Mouse (Mus musculus) thymus, adult 2 months (tissue): Measurements from ENCODE around the gene Zdbf2. TPM values are rescaled to one million over a fixed set of nuclear protein-coding genes. Genes with fewer than 3 reads are reported as not detected.

Experiments used
- DNase-seq: peaks from one replicate; pipeline ENCODE4 v3.0.0; 2021
- H3K27ac ChIP-seq: fragments of 200-500 bp; 2 replicates; pipeline ENCODE4 v1.5.1; 2012; ENCODE audit warnings: low read length, control low read depth; ENCODE audit not compliant: control insufficient read depth, insufficient read depth
- H3K27me3 ChIP-seq: fragments of 200-500 bp; 2 replicates; pipeline ENCODE4 v1.6.1; 2012; ENCODE audit warnings: mild to moderate bottlenecking, low read length, moderate library complexity, mixed read lengths; ENCODE audit not compliant: control insufficient read depth, insufficient read depth
- H3K36me3 ChIP-seq: fragments of 200-500 bp; 2 replicates; pipeline ENCODE4 v1.6.1; 2012; ENCODE audit warnings: mild to moderate bottlenecking, low read length, moderate library complexity; ENCODE audit not compliant: control insufficient read depth, insufficient read depth
- H3K4me1 ChIP-seq: fragments of 200-500 bp; replicated peaks from 2 replicates; pipeline ENCODE4 v1.6.1; 2012; ENCODE audit warnings: low read length; ENCODE audit not compliant: control insufficient read depth, insufficient read depth
- H3K4me3 ChIP-seq: fragments of 200-500 bp; 2 replicates; pipeline ENCODE4 v1.5.1; 2012; ENCODE audit warnings: mild to moderate bottlenecking, low read length, control low read depth, moderate library complexity; ENCODE audit not compliant: control insufficient read depth, insufficient read depth
- CTCF ChIP-seq: fragments of 200-500 bp; IDR thresholded peaks from 2 replicates; pipeline ENCODE4 v1.5.1; 2012; ENCODE audit warnings: mild to moderate bottlenecking, control low read depth, low read length, moderate library complexity, borderline replicate concordance; ENCODE audit not compliant: control insufficient read depth, poor library complexity, insufficient read depth; ENCODE audit errors: extremely low read depth
- POLR2A ChIP-seq: fragments of 200-500 bp; IDR thresholded peaks from 2 replicates; pipeline ENCODE4 v1.6.1; 2012; ENCODE audit warnings: mild to moderate bottlenecking, low read length, control low read depth, moderate library complexity; ENCODE audit not compliant: control insufficient read depth, poor library complexity, insufficient read depth; ENCODE audit errors: extremely low read depth
- WGBS: fragments of 180-500 bp; shearing (Covaris S2); methylation state at CpG from one replicate; pipeline ENCODE4 v1.1.7; 2018; 5-methylcytosine and 5-hydroxymethylcytosine counted together
- polyA plus RNA-seq: library from polyadenylated mRNA; depleted of rRNA; stranded (reverse); fragments of >200 nt; gene quantifications from 2 replicates; pipeline ENCODE4 v1.2.3, GENCODE M21; 2012

Zdbf2 gene
- polyA plus RNA-seq, 1 experiment: 0.04 TPM

DNA sequence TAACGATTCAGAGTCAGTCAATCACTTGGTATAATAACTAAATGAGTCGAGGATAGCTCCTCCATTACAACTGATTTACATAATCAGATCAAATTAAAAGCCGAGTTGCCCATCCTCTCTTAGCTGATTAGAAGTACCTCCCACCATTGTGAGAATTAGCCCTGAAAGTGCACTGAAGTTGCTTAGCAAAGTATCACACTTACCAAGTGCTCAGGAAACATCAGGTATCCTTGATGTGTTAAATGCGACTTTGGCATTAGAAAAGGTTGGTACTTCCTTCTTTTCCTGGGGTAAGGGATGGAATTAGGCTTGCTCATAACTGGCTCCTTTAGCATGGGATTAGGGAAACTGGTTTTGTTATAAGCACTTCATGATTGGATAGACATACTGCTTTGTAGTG lies 29.2 kb upstream of the Zdbf2 start:
- 65% methylated on average over 4 of the region's 4 CpGs for WGBS
- H3K4me3 ChIP-seq: no peak overlapping the region
- H3K27ac ChIP-seq: no peak overlapping the region
- H3K36me3 ChIP-seq: no peaks in the 10 kb centered on the region
- TF ChIP-seq CTCF (no peak), POLR2A (no peak)
- no peak for DNase-seq
- peaks cover 11% of the 10 kb centered on the region; the same call in 1 of the 2 replicates for H3K27me3 ChIP-seq
- H3K4me1 ChIP-seq: no peaks in the 10 kb centered on the region

DNA sequence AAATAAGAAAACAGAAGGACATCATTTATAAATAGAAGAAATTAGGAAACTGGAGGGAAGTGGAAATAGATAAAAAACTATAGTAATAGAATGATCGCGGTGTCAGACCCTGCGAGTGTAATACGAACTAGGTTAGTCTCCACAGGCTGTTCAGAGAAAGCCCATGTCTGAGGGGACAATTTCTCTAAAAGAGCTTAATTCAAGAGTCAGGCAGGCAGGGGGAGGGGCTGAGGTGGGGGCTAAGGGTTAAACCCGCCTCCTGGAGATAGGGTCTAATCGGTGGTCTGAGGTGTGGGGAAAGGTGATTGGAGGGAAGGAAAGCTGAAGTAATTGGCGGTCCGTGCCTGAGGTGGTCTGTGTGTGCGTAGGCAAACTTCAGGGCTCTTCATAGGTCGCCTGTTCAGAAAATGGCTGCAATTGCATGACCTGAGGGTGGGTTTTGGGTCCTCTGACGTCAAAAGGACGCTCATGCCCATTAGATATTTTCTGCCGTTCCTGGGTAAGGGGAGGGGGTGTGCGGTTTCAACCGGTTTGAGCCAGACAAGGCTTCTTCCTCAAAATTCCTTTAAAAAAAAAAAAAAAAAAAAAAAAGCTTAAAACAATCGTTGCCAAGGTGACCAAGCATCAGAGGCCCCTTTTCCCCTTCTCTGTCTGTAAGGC lies 26.1 kb upstream of the Zdbf2 start:
- TF ChIP-seq POLR2A (no peak), CTCF (no peak)
- WGBS: 6% methylated on average over 16 of the region's 16 CpGs
- peaks cover 11% of the 10 kb centered on the region; the same call in 1 of the 2 replicates for H3K27me3 ChIP-seq
- no peak for DNase-seq
- H3K27ac ChIP-seq: no peak overlapping the region
- H3K4me3 ChIP-seq: no peak overlapping the region
- H3K36me3 ChIP-seq: no peaks in the 10 kb centered on the region
- no peaks in the 10 kb centered on the region for H3K4me1 ChIP-seq

DNA sequence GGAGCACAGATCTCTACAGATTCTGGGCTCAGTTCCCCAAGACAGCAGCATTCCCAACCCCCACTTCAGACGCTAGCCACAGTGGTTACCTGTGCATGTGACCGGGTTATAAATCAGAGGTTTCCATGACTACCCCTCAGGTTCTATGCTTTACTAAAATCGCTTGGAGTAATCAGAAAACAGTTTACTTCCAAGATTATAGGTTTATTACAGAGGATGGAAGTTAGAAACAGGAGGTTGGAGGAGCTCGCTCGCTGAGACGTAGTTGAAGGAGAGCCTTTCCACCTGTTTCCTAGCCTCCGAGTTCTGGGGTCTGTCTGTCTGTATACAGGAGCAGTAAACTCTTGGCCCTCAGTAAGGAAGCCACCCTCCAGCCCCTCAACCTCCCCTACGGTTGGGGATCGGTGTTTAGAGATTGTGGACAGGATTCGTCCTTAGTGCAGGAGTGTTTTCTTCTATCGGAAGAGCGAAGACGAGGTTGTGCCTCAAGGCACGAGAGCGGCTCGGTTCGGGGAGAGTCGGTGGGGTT lies 25.2 kb upstream of the Zdbf2 start:
- TF ChIP-seq POLR2A (no peak), CTCF (no peak)
- WGBS: 8% methylated on average over 18 of the region's 18 CpGs
- Histone ChIP-seq H3K27me3 (peaks cover 11% of the 10 kb centered on the region; the same call in 1 of the 2 replicates), H3K36me3 (no peaks in the 10 kb centered on the region), H3K27ac (no peak overlapping the region), H3K4me3 (no peak overlapping the region), H3K4me1 (no peaks in the 10 kb centered on the region)
- no peak for DNase-seq

DNA sequence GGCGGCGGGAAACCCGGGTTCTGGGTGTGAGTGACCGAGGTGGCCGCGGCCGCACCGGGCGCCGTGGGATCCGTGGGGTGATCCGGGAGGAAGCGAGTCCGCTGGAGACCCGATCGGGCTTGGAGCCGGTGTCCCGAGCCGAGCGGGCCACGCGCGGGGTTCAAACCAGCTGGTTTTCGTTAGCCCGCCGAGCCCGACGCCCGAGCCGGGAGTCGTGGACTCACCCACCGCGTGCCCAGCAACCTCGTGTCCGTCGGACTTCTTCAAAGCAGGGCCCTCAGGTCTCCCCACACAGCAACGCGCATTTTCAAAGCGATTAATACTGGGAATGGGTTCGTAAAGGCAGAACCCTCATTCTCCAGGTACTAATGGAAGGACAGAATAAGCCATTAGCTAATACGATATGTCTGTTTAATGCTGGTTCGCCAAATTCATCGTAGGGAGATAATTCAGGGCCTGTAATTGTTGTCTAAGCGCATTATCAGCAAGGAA lies 24.7 kb upstream of the Zdbf2 start:
- Histone ChIP-seq H3K36me3 (no peaks in the 10 kb centered on the region), H3K27ac (no peak overlapping the region), H3K4me3 (no peak overlapping the region), H3K4me1 (no peaks in the 10 kb centered on the region), H3K27me3 (peaks cover 11% of the 10 kb centered on the region; the same call in 1 of the 2 replicates)
- WGBS: 9% methylated on average over 44 of the region's 44 CpGs
- TF ChIP-seq CTCF: no peak
- no peak for TF ChIP-seq POLR2A
- DNase-seq: no peak

DNA sequence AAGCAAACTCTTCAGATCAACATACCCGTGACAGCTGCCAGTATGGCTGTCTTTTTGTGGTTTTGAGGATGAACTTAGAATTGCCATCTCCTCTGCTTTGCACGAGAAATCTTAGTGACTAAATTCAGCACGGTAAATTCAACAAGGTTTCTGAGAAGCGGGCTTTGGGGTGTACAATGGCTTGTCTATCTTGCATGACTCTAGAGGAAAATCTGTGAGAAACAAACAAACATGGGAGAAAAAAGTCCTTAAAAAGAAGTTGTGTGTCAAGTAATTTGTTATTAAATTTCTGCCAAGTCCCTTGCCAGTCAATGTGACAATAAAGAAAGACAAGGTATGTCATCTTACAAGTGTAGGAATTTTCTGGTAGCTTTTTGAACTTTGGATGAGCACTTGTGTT lies 23.8 kb upstream of the Zdbf2 start:
- no peak overlapping the region for H3K4me3 ChIP-seq
- 38% methylated on average over 4 of the region's 4 CpGs for WGBS
- peaks cover 11% of the 10 kb centered on the region; the same call in 1 of the 2 replicates for H3K27me3 ChIP-seq
- no peak for DNase-seq
- H3K4me1 ChIP-seq: no peaks in the 10 kb centered on the region
- H3K36me3 ChIP-seq: no peaks in the 10 kb centered on the region
- TF ChIP-seq CTCF (no peak), POLR2A (no peak)
- H3K27ac ChIP-seq: no peak overlapping the region

DNA sequence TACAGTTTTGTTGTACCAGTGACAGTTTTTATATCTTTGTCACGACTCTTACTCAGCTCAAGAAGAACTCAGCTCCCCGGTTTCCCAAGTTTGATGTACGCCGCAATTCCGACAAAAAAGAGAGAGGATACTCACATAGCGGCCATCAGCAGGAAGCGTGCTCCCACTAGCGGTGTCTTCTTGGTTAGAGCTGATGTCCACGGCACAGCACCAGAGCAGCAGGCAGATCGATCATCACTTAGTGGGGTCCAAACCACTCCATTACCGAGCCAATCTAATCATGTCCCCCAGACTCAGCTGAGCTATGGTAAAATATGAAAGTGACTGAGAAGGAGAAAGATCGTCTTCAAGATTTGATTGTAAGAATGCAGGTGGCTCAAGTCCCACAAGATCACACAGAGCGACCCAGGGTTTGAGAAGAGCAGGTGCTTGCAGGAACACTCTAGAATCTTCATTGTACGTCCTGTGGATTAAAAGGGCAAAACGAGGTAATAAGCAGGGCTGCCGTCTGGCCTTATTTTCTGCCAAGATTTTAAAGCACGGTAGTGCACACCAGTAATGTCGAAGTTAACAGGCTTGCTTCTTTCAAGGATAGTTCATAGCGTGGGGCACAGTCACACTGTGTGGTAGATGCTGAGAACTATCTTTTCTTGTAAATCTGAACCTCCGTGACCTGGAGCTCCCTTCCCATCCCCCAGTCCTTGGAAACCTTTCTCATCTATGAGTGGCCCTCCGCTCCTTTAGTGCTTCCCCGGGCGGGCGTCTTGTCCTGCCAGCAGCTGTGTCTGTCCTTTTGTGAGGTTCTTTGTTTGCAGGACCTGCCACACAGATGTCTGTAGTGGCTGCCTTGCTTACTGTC lies 20.5 kb upstream of the Zdbf2 start:
- Histone ChIP-seq H3K4me3 (no peak overlapping the region), H3K27me3 (peaks cover 12% of the 10 kb centered on the region; the same call in 1 of the 2 replicates), H3K4me1 (no peaks in the 10 kb centered on the region), H3K27ac (no peak overlapping the region), H3K36me3 (no peaks in the 10 kb centered on the region)
- WGBS: 58% methylated on average over 24 of the region's 24 CpGs
- TF ChIP-seq CTCF (no peak), POLR2A (no peak)
- DNase-seq: no peak
